Comparison of ENCODE assay signal across 9 mouse cellular contexts in the genomic region with DNA sequence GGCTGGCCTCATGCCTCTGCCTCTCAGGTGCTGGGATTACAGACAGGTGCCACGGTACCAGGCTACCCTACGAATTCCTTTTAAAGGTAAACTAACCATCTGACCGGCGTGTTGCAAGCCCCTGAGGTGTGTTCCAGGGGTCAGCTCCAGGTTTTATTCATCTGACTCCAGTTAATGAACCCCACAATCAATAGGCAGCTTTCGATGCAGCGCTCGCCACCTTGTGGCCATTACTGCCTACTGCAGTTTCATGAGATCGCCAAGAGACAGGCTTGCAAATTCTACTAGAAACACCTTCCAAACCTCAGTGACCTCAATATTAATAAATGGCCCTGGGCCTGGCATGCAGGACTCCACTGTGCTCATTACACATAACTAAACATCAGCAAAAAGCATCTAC. TPM values are rescaled to one million over a fixed set of nuclear protein-coding genes. Genes with fewer than 3 reads are reported as not detected.
A peak's percentile ranks its signal among the peaks of the same experiment; 100 is the strongest.
DNase-seq lines count a peak whose midpoint lies in the region; ATAC-seq and TF ChIP-seq lines count a peak whose summit lies in the region.
"Had no signal": no experiment of that assay in that cellular context is flagged by ENCODE, and none has a peak within 500 bp of the region (broad histone marks: within the 10 kb centered on the region; RNA-seq: fewer than 3 reads in every experiment).

No protein-coding gene starts in this region.

- no peaks in the 10 kb centered on the region for H3K27me3 ChIP-seq in hindbrain, embryonic 11.5 days (ENCODE audit: control insufficient read depth, insufficient read depth, low read length)
- no peaks in the 10 kb centered on the region for H3K27me3 ChIP-seq in hindbrain, embryonic 13.5 days
- H3K27me3 ChIP-seq in MEL (ENCODE audit: control insufficient read depth in 1 of 2, insufficient read depth in 2 of 2, low read length in 2 of 2), result peaks cover 2 to 7% of the 10 kb centered on the region in 2 experiments; a peak in 3 of 4 replicates
- H3K27me3 ChIP-seq in midbrain, embryonic 13.5 days, result no peaks in the 10 kb centered on the region
- H3K27me3 ChIP-seq: embryonic facial prominence, embryonic 15.5 days had no signal

- no peaks in the 10 kb centered on the region for H3K4me1 ChIP-seq in hindbrain, embryonic 11.5 days (replicated peaks; ENCODE audit: control insufficient read depth, insufficient read depth, low read length)
- H3K4me1 ChIP-seq in hindbrain, embryonic 13.5 days (replicated peaks), result no peaks in the 10 kb centered on the region
- 0 out of 4 replicates have a peak, but pooled peaks cover 0 to 3% of the 10 kb centered on the region in 2 experiments for H3K4me1 ChIP-seq in MEL (ENCODE audit: control insufficient read depth in 1 of 2, insufficient read depth in 2 of 2, low read length in 2 of 2)
- no peaks in the 10 kb centered on the region for H3K4me1 ChIP-seq in midbrain, embryonic 13.5 days (replicated peaks)
- H3K4me1 ChIP-seq: embryonic facial prominence, embryonic 15.5 days had no signal

- no peak overlapping the region for H3K4me3 ChIP-seq in hindbrain, embryonic 11.5 days (ENCODE audit: low read depth, low read length)
- no peak overlapping the region for H3K4me3 ChIP-seq in hindbrain, embryonic 13.5 days
- H3K4me3 ChIP-seq in MEL (ENCODE audit: control insufficient read depth in 1 of 2, insufficient read depth in 1 of 2, low read depth in 2 of 2, low read length in 2 of 2), result peak overlapping the region; percentile 24 to 45; a peak in 1 of 4 replicates
- no peak overlapping the region for H3K4me3 ChIP-seq in midbrain, embryonic 13.5 days (replicated peaks)
- H3K4me3 ChIP-seq: embryonic facial prominence, embryonic 15.5 days had no signal

- no peaks in the 10 kb centered on the region for H3K9me3 ChIP-seq in hindbrain, embryonic 11.5 days (ENCODE audit: control insufficient read depth, low read length)
- no peaks in the 10 kb centered on the region for H3K9me3 ChIP-seq in hindbrain, embryonic 13.5 days
- no peaks in the 10 kb centered on the region for H3K9me3 ChIP-seq in MEL (replicated peaks; ENCODE audit: insufficient read depth, low read length)
- H3K9me3 ChIP-seq in midbrain, embryonic 13.5 days, result no peaks in the 10 kb centered on the region
- H3K9me3 ChIP-seq: embryonic facial prominence, embryonic 15.5 days had no signal

- H3K9ac ChIP-seq in hindbrain, embryonic 11.5 days (ENCODE audit: low read depth, low read length), result no peak overlapping the region
- no peak overlapping the region for H3K9ac ChIP-seq in hindbrain, embryonic 13.5 days
- no peak overlapping the region for H3K9ac ChIP-seq in MEL (ENCODE audit: control insufficient read depth, low read depth, low read length, poor library complexity, severe bottlenecking)
- no peak overlapping the region for H3K9ac ChIP-seq in midbrain, embryonic 13.5 days (replicated peaks)
- H3K9ac ChIP-seq: embryonic facial prominence, embryonic 15.5 days had no signal

- no peak for TF ChIP-seq POLR2A in MEL (IDR thresholded peaks at IDR 0.05; ENCODE audit: control insufficient read depth in 1 of 2, insufficient read depth in 1 of 2, low read depth in 1 of 2, low read length in 2 of 2, poor library complexity in 1 of 2)

- H3K4me2 ChIP-seq in hindbrain, embryonic 11.5 days (replicated peaks; ENCODE audit: low read depth, low read length), result no peak overlapping the region
- no peak overlapping the region for H3K4me2 ChIP-seq in hindbrain, embryonic 13.5 days
- no peak overlapping the region for H3K4me2 ChIP-seq in midbrain, embryonic 13.5 days (replicated peaks)
- H3K4me2 ChIP-seq: embryonic facial prominence, embryonic 15.5 days had no signal

- ATAC-seq in hindbrain, embryonic 11.5 days (ENCODE audit: low FRiP score), result no peak
- ATAC-seq in hindbrain, embryonic 13.5 days (ENCODE audit: low FRiP score), result no peak
- peak; percentile 43; the same call in 1 of the 2 replicates for ATAC-seq in midbrain, embryonic 13.5 days

- peak; percentile 66 for TF ChIP-seq RAD21 in MEL (IDR thresholded peaks at IDR 0.05; ENCODE audit: low read depth, low read length)

- H3K27ac ChIP-seq in hindbrain, embryonic 11.5 days (ENCODE audit: low read depth, low read length), result no peak overlapping the region
- no peak overlapping the region for H3K27ac ChIP-seq in hindbrain, embryonic 13.5 days
- H3K27ac ChIP-seq in MEL (ENCODE audit: control insufficient read depth, low read depth, low read length), result no peak overlapping the region
- no peak overlapping the region for H3K27ac ChIP-seq in midbrain, embryonic 13.5 days
- H3K27ac ChIP-seq: embryonic facial prominence, embryonic 15.5 days had no signal

- H3K36me3 ChIP-seq in hindbrain, embryonic 11.5 days (ENCODE audit: control insufficient read depth, insufficient read depth, low read length), result no peaks in the 10 kb centered on the region
- no peaks in the 10 kb centered on the region for H3K36me3 ChIP-seq in hindbrain, embryonic 13.5 days
- H3K36me3 ChIP-seq in MEL (ENCODE audit: control insufficient read depth in 1 of 2, insufficient read depth in 2 of 2, low read length in 2 of 2), result no peaks in the 10 kb centered on the region
- no peaks in the 10 kb centered on the region for H3K36me3 ChIP-seq in midbrain, embryonic 13.5 days
- H3K36me3 ChIP-seq: embryonic facial prominence, embryonic 15.5 days had no signal

- WGBS in hindbrain, embryonic 11.5 days, result 20% methylated on average over 8 of the region's 8 CpGs
- 20% methylated on average over 8 of the region's 8 CpGs for WGBS in hindbrain, embryonic 13.5 days
- 17% methylated on average over 8 of the region's 8 CpGs for WGBS in midbrain, embryonic 13.5 days

- peak; percentile 82 to 91 (median 88) for TF ChIP-seq CTCF in MEL (IDR thresholded peaks at IDR 0.05 in 2 of 3, conservative IDR thresholded peaks at IDR 0.05 in 1 of 3; ENCODE audit: control insufficient read depth in 1 of 3, insufficient read depth in 1 of 3, low read depth in 2 of 3, low read length in 3 of 3, poor library complexity in 1 of 3, severe bottlenecking in 1 of 3)

- DNase-seq in hindbrain, embryonic 11.5 days (ENCODE audit: low spot score), result peak; percentile 75
- peak; percentile 66 for DNase-seq in MEL (ENCODE audit: low read depth, low spot score)
- peak; percentile 77 for DNase-seq in cerebellum, adult 9-10 months
- peak; percentile 57 for DNase-seq in gastrocnemius, postnatal 10 days
- DNase-seq in left cerebral cortex, adult 18-20 months (ENCODE audit: low spot score in 2 of 2), result peak; percentile 60 to 72
- DNase-seq in testis, postnatal 14 days (ENCODE audit: low spot score), result peak; percentile 36

- H3K79me2 ChIP-seq in MEL (ENCODE audit: control insufficient read depth, insufficient read depth, low read length, poor library complexity), result no peaks in the 10 kb centered on the region

- TF ChIP-seq EP300 in MEL (IDR thresholded peaks at IDR 0.05; ENCODE audit: low read depth in 1 of 2, low read length in 2 of 2), result no peak

TF ChIP-seq in MEL, 35 proteins besides CTCF, POLR2A, EP300 and RAD21:
- no peak for TF ChIP-seq RCOR1 (IDR thresholded peaks at IDR 0.05; ENCODE audit: low read depth, low read length)
- TF ChIP-seq SMC3 (IDR thresholded peaks at IDR 0.05; ENCODE audit: low read depth, low read length), result peak; percentile 82

RNA-seq across cellular contexts. Expression of gene Pla2g4d, which starts 9.0 kb away (rescaled TPM):
- polyA plus RNA-seq in hindbrain, embryonic 11.5 days (2014; fragmentation: Nextera tagmentation; extraction: Ambion mirVana), result 0.09 TPM in 1 of 2 replicates, not detected in the other
- polyA plus RNA-seq in hindbrain, embryonic 13.5 days (2015; fragmentation: Nextera tagmentation; extraction: Ambion mirVana), result 0.05 TPM in 1 of 2 replicates, not detected in the other
- not detected in 2 replicates for total RNA-seq in MEL (2012; rRNA removed)
- polyA plus RNA-seq in MEL (2012; ENCODE audit: insufficient read depth in 1 of 2, insufficient read length in 2 of 2, low read depth in 1 of 2, low replicate concordance in 2 of 2, missing spikeins in 1 of 2), result not detected
- total RNA-seq in gastrocnemius, postnatal 10 days (2021), result not detected
- total RNA-seq in left cerebral cortex, adult 18-20 months (2021), result under 1 TPM in 1 of 2 experiments, not detected in 1; 0.09 TPM
- polyA plus RNA-seq in midbrain, embryonic 13.5 days (2015; fragmentation: Nextera tagmentation; extraction: Ambion mirVana), result not detected in 2 replicates

RNA-seq across cellular contexts. Expression of gene Pla2g4f, which starts 34.0 kb away (rescaled TPM):
- polyA plus RNA-seq in hindbrain, embryonic 11.5 days (2014; fragmentation: Nextera tagmentation; extraction: Ambion mirVana), result not detected in 2 replicates
- polyA plus RNA-seq in hindbrain, embryonic 13.5 days (2015; fragmentation: Nextera tagmentation; extraction: Ambion mirVana), result not detected in 2 replicates
- 0.07 TPM in 1 of 2 replicates, not detected in the other for total RNA-seq in MEL (2012; rRNA removed)
- not detected for polyA plus RNA-seq in MEL (2012; ENCODE audit: insufficient read depth in 1 of 2, insufficient read length in 2 of 2, low read depth in 1 of 2, low replicate concordance in 2 of 2, missing spikeins in 1 of 2)
- not detected for total RNA-seq in gastrocnemius, postnatal 10 days (2021)
- not detected for total RNA-seq in left cerebral cortex, adult 18-20 months (2021)
- polyA plus RNA-seq in midbrain, embryonic 13.5 days (2015; fragmentation: Nextera tagmentation; extraction: Ambion mirVana), result not detected in 2 replicates

RNA-seq across cellular contexts. Expression of gene Pla2g4e, which starts 34.8 kb away (rescaled TPM):
- 0.11 and 0.31 TPM in 2 replicates for polyA plus RNA-seq in hindbrain, embryonic 11.5 days (2014; fragmentation: Nextera tagmentation; extraction: Ambion mirVana)
- polyA plus RNA-seq in hindbrain, embryonic 13.5 days (2015; fragmentation: Nextera tagmentation; extraction: Ambion mirVana), result 1.2 and 2.0 TPM in 2 replicates
- total RNA-seq in MEL (2012; rRNA removed), result not detected in 2 replicates
- not detected for polyA plus RNA-seq in MEL (2012; ENCODE audit: insufficient read depth in 1 of 2, insufficient read length in 2 of 2, low read depth in 1 of 2, low replicate concordance in 2 of 2, missing spikeins in 1 of 2)
- 10 to 100 TPM; 32.5 to 33.7 TPM for total RNA-seq in gastrocnemius, postnatal 10 days (2021)
- total RNA-seq in left cerebral cortex, adult 18-20 months (2021), result 10 to 100 TPM; 18.0 to 20.9 TPM
- 1.3 and 1.5 TPM in 2 replicates for polyA plus RNA-seq in midbrain, embryonic 13.5 days (2015; fragmentation: Nextera tagmentation; extraction: Ambion mirVana)

Comparison
In these comparisons a context has a peak if more than half of its experiments do, and no peak if none do; other contexts are left out.
1. H3K4me3 ChIP-seq: peak in MEL (2 of 2); none in hindbrain, embryonic 11.5 days (single experiment), hindbrain, embryonic 13.5 days (single experiment) and midbrain, embryonic 13.5 days (single experiment).
2. Peak in every context shown above with its lines, with median percentiles within 50 percentile points of each other: DNase-seq.